Mouse (Mus musculus): ENCODE results near the gene Olfr202. TPM values are rescaled to one million over a fixed set of nuclear protein-coding genes. Genes with fewer than 3 reads are reported as not detected.

The Olfr202 gene
- polyA plus RNA-seq, 1 experiment from 2014 or later: not detected

Other genes with a start within 250 kb of the Olfr202 start
- not detected in 2 replicates for gene Olfr187, start 247.0 kb downstream of the Olfr202 start, polyA plus RNA-seq (2016; fragmentation: Nextera tagmentation; extraction: Ambion mirVana)
- gene Olfr190, start 208.8 kb downstream of the Olfr202 start, polyA plus RNA-seq (2016; fragmentation: Nextera tagmentation; extraction: Ambion mirVana): not detected in 2 replicates
- not detected in 2 replicates for gene Olfr191, start 197.0 kb downstream of the Olfr202 start, polyA plus RNA-seq (2016; fragmentation: Nextera tagmentation; extraction: Ambion mirVana)
- not detected in 2 replicates for gene Olfr193, start 174.9 kb downstream of the Olfr202 start, polyA plus RNA-seq (2016; fragmentation: Nextera tagmentation; extraction: Ambion mirVana)
- not detected in 2 replicates for gene Olfr194, start 165.7 kb downstream of the Olfr202 start, polyA plus RNA-seq (2016; fragmentation: Nextera tagmentation; extraction: Ambion mirVana)
- not detected in 2 replicates for gene Olfr195, start 139.7 kb downstream of the Olfr202 start, polyA plus RNA-seq (2016; fragmentation: Nextera tagmentation; extraction: Ambion mirVana)
- gene Olfr196, start 116.3 kb downstream of the Olfr202 start, polyA plus RNA-seq (2016; fragmentation: Nextera tagmentation; extraction: Ambion mirVana): not detected in 2 replicates
- not detected in 2 replicates for gene Olfr198, start 83.3 kb downstream of the Olfr202 start, polyA plus RNA-seq (2016; fragmentation: Nextera tagmentation; extraction: Ambion mirVana)
- gene Olfr199, start 67.0 kb downstream of the Olfr202 start, polyA plus RNA-seq (2016; fragmentation: Nextera tagmentation; extraction: Ambion mirVana): not detected in 2 replicates
- gene Olfr201, start 14.2 kb downstream of the Olfr202 start, polyA plus RNA-seq (2016; fragmentation: Nextera tagmentation; extraction: Ambion mirVana): not detected in 2 replicates
- gene Olfr203, start 12.1 kb upstream of the Olfr202 start, polyA plus RNA-seq (2016; fragmentation: Nextera tagmentation; extraction: Ambion mirVana): not detected in 2 replicates
- not detected in 2 replicates for gene Olfr204, start 31.5 kb upstream of the Olfr202 start, polyA plus RNA-seq (2016; fragmentation: Nextera tagmentation; extraction: Ambion mirVana)
- gene Olfr205, start 44.3 kb upstream of the Olfr202 start, polyA plus RNA-seq (2016; fragmentation: Nextera tagmentation; extraction: Ambion mirVana): not detected in 2 replicates
- gene Olfr206, start 62.5 kb upstream of the Olfr202 start, polyA plus RNA-seq (2016; fragmentation: Nextera tagmentation; extraction: Ambion mirVana): not detected in 2 replicates
- not detected in 2 replicates for gene Olfr209, start 77.2 kb upstream of the Olfr202 start, polyA plus RNA-seq (2016; fragmentation: Nextera tagmentation; extraction: Ambion mirVana)
- 0.06 TPM in 1 of 2 replicates, not detected in the other for gene Gabrr3, start 120.5 kb upstream of the Olfr202 start, polyA plus RNA-seq (2016; fragmentation: Nextera tagmentation; extraction: Ambion mirVana)
- gene Riox2, start 185.0 kb upstream of the Olfr202 start, polyA plus RNA-seq (2016; fragmentation: Nextera tagmentation; extraction: Ambion mirVana): 20.1 and 20.9 TPM in 2 replicates

Measured in neural tube, embryonic 12.5 days (tissue).